Mouse (Mus musculus) spleen, adult 2 months (tissue): ENCODE results near the gene Actr6.

Experiments
- CTCF ChIP-seq: fragments of 200-500 bp; IDR thresholded peaks from 2 replicates; pipeline ENCODE4 v1.5.1; 2011; ENCODE audit warnings: mild to moderate bottlenecking, inconsistent platforms; ENCODE audit not compliant: insufficient read depth, insufficient read length, insufficient replicate concordance; ENCODE audit errors: extremely low read depth
- POLR2A ChIP-seq: fragments of 200-500 bp; IDR thresholded peaks from 2 replicates; pipeline ENCODE4 v1.6.1; 2011; ENCODE audit warnings: low read depth, low read length, inconsistent platforms

DNA sequence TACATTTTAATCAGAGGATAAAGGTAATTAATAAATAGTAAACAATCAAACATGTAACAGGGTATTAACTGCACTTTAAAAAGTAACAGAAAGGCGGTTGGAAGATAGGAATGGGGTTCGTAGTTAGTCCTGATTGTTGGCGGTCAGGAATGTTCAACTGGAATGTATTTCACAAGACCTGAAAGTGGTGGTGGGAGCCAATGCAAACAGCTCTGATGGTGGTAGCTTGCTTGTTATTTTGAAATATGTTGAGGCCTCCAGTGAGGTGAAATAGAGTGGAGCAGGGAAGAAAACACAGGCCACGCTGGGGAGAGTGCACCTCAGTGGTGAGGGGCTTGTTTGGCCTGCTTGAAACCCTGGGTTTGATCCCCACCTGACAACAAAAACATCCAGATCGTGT is 19.0 kb upstream of the Actr6 start:
- TF ChIP-seq CTCF (no peak), POLR2A (no peak)
